Mouse (Mus musculus): ENCODE measurements around the gene Erf.

The Erf gene

DNA sequence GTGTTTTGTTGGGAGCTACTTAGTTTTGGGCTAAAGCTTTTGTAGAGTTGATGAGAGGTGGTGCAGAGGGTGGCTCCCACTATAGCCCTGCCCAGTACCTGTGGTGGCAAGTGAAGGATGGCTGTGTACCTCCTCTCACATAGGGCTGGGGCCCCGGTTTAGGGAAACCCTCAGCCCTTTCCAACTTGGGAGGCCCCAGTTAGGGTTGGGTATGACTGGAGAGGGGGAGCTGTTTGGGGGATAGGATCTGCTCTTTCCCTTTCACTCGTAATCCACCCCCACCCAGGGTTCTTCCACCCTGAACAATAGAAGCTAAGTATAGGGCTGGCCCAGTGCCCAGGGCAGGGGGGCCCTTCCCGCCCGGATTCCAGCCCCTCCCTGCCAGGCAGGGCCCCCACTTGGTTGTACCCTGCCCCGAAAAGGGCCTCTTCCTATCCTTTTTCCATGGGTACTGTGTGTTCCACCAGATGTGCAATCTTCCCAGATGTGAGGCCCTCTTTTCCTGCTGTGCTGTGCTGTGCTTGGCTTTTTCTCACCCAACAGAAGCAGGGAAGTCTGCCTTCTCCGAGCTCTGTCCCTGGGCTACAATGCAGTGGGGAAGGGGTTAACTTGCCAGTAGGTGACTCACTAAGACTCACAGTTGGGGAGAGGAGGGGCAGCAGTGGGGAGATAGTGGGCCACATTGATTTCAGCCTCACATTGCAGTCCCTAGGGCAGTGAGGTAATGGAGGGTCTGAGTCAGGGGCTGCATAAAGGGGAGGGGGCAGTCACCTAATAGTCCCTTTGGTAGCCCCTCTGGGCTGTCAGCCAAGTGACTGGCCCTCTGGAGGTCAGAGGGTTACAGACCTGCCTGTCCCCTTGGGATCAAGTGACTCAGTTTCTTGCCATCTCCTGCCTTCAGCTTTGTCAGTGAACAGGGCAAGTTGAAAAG lies 29.6 kb upstream of the Erf start:
- peak in 1 of 2 experiments; percentile 21 for DNase-seq

GRCm38 (mm10) chr7:25279076-25279860 lies 28.7 kb upstream of the Erf start:
- DNase-seq: peak; percentile 91 to 92

GRCm38 (mm10) chr7:25278341-25279075 lies 27.9 kb upstream of the Erf start:
- DNase-seq: peak; percentile 83 to 85

DNA sequence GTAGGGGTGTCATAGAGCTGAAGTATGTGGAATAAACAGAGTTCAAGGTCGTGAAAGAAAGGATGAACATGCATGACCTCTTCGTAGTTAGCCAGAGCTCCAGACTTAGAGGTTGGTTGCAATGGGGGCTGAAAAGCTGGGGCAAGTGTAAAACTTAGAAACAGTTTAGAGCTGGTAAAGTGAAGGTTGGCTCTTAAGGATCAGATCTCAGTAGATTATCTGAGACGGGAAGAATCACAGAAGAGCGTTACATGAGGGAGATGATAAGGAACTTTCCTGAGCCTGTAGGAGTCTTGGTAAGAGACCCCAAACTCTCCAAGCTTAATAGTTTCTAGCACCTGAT lies 27.4 kb upstream of the Erf start:
- no peak for DNase-seq

- DNase-seq: no peak
These were observed 26.8 kb upstream of the Erf start for GRCm38 (mm10) chr7:25277405-25277804.

DNA sequence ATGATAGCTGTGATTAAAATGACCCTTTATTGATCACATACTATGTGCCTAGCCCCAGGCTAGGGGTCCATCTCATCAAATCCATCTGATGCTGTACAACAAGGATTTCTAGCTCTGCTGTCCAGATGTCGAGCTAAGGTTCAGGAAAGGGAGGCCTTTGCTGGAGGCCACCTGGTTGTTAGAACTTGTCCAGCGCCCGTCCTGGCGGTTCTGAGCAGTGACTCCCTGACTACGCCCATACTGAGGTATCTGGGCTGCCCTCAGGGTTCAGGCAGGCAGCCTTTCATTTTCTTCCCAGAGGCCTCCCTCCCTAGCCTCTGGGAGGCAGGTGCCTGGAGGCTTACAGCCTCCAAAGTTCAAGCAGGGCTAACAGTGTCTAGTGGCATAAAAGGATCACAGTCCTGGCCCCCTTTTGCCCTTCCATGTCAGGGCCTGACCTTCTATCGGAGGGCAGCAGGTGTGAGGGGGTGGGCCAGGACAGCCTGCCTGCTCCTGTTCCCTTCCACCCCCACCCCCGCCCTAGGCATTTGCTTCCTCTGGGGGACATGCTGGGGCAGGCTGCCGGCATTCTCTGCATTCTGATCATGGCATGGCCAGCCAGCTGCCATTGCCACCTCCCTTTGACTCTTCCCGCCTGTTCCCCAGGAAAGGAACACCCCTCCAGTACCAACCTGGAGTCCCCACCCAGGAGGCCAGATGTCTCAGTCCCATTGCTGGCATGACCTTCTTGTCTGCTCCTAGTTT lies 25.2 kb upstream of the Erf start:
- no peak for DNase-seq

DNA sequence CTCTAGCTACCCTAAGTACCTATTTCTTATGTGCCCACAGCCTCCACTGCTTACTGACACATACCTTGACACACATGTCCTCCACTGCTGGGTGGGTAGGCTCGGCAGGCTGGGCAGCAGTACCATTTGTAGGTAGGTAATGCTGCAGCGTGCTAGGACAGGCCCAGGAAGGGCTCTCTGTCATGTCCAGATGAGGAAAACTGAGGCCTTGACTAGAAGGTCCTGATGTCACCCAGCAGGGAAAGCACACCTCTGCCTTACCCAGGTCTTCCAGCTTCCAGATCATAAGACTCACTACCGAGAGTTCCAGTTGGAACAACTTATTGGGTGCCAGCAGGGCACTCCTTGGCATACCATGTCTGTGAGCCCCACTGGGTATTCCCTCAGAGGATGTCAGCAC lies 24.4 kb upstream of the Erf start:
- DNase-seq: no peak

DNA sequence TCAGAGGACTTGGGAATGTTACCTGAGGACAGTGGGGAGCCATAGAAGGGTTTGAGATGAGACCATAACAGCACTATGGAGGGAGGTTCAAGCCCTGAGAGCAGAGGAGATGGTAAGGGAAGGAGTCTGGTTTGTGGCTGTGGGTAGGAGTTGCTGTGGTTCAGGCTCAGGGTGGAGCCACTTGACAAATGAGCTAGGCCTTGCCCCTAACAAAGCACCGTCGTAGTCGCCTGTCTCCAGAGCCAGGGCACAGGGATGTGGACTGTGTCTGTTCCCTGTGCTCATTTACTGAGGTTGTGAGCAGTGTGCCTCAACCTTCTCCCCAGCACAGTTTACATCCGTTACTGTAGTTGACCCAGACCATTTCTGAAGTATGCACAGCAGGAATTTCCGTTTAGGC lies 24.0 kb upstream of the Erf start:
- DNase-seq: no peak

DNA sequence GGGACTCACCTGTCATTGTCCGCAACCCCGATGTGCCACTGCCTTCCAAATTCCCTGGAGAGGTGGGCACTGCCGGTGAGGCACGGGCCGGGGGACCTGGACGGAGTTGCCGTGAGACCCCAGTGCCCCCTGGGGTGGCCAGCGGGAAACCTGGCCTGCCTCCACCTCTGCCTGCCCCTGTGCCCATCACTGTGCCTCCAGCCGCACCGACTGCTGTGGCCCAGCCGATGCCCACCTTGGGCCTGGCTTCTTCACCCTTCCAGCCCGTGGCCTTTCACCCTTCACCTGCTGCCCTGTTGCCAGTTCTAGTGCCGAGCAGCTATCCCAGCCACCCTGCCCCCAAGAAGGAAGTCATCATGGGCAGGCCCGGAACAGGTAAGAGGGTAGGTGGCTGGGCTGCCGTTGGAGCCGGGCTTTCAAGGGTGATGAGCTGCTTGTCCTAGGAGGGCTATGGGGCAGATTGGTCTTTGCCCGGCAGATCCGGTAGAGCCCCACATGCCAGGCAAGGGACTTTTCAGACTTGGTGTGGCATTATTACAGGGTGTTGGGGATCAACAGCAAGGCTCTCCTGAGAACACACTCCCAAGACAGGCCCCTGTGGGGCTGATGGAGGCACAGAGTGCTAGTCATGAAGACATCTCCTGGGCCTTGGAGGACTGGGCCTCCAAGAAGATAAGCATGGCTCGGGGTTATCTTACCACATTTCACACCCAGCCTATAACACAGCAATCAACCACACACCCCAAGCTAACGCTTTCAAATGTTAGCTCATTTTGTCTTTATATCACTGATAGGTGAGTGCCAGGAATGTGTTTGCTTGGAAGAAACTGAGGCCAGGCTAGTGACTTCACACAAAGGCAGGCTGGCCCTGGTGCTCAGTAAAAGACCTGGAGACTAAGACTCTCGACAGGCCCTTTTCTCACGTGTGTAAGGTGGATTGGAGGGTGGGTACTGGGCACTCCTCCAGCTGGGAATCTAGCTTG lies 23.0 kb upstream of the Erf start:
- no peak for DNase-seq

DNA sequence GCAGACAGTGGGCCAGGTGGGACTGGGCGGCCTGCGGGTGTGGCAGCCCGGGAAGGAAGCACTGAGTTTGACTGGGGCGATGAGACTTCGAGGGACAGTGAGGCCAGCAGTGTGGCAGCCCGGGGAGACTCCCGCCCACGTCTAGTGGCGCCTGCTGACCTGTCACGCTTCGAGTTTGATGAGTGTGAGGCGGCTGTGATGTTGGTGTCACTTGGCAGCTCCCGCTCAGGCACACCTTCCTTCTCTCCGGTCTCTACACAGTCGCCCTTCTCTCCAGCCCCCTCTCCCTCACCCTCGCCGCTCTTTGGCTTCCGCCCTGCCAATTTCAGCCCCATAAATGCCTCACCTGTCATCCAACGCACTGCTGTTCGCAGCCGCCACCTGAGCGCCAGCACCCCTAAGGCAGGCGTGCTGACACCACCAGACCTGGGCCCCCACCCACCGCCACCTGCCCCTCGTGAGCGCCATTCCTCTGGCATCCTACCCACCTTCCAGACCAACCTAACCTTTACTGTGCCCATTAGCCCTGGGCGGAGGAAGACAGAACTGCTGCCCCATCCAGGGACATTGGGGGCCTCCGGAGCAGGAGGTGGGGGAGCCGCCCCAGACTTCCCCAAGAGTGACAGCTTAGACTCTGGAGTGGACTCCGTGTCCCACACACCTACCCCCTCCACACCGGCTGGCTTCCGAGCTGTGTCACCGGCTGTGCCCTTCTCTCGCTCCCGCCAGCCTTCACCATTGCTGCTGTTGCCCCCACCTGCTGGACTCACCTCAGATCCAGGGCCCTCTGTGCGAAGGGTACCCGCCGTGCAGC lies 22.1 kb upstream of the Erf start:
- no peak for DNase-seq

DNA sequence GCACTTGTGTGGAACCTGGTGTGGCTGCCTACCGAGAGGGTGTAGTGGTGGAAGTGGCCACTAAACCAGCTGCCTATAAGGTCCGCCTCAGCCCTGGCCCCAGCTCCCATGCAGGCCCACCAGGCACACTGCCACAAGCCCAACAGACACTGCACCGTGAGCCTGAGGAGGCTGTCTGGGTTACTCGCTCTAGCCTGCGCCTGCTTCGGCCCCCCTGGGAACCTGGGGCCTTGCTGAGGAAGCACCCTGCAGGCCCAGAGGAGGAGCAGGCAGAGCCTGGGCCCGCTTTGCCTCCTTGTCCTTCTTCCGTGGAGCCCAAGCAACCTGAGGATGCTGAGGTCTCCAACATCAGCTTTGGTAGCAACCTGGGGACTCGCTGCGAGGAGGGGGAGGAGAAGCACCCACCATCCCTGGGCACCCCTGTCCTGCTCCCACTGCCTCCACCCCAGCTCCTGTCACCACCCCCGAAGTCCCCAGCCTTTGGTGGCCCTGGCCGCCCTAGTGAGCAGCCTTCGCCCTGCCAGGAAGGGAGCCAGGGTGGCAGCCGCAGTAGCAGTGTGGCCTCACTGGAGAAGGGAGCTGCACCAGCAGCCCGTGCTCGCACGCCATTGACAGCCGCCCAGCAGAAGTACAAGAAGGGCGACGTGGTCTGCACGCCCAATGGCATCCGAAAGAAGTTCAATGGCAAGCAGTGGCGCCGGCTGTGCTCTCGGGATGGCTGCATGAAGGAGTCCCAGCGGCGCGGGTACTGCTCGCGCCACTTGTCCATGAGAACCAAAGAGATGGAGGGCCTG lies 21.3 kb upstream of the Erf start:
- no peak for DNase-seq

GRCm38 (mm10) chr7:25270652-25271633 lies 20.4 kb upstream of the Erf start:
- no peak for DNase-seq

- no peak for DNase-seq
These were observed 19.1 kb upstream of the Erf start for GRCm38 (mm10) chr7:25269545-25270271.

GRCm38 (mm10) chr7:25269029-25269428 lies 18.5 kb upstream of the Erf start:
- DNase-seq: no peak

- DNase-seq: no peak
These were observed 18.0 kb upstream of the Erf start for GRCm38 (mm10) chr7:25268588-25268987.

- peak; percentile 98 to 99 for DNase-seq
These were observed 17.3 kb upstream of the Erf start for GRCm38 (mm10) chr7:25267751-25268463.

GRCm38 (mm10) chr7:25267301-25267750 lies 16.8 kb upstream of the Erf start, which contains the start of gene Cic:
TSS of gene Cic (plus strand) at chr7:25267704.
- peak; percentile 96 to 98 for DNase-seq
